Mouse (Mus musculus) liver, embryonic 14.5 days (tissue): Measurements from ENCODE around the gene Zbtb7b. TPM values are rescaled to one million over a fixed set of nuclear protein-coding genes. Genes with fewer than 3 reads are reported as not detected.

ENCODE experiments used
- ATAC-seq: fragments of 200-750 bp; cut with Nextera tagmentation; 2 replicates; pipeline ENCODE4 v1.8.0; 2017; ENCODE audit warnings: moderate number of reproducible peaks, mild to moderate bottlenecking, moderate library complexity; ENCODE audit not compliant: insufficient read depth
- DNase-seq, 3 experiments: peaks; one replicate each; pipeline ENCODE4 v3.0.0-alpha.2; 2012 to 2013; ENCODE audit warnings: low read depth in 3 of 3, low spot score in 3 of 3
- H3K27ac ChIP-seq: fragments of 300-500 bp; sonication (generic); 2 replicates; pipeline ENCODE4 v1.5.1; 2014; ENCODE audit warnings: moderate library complexity, mild to moderate bottlenecking, control low read depth, inconsistent platforms
- H3K27me3 ChIP-seq: fragments of 300-500 bp; sonication (generic); 2 replicates; pipeline ENCODE4 v1.6.1; 2014; ENCODE audit warnings: mild to moderate bottlenecking, low read length, moderate library complexity; ENCODE audit not compliant: control insufficient read depth, insufficient read depth
- H3K36me3 ChIP-seq: fragments of 300-500 bp; sonication (generic); replicated peaks from 2 replicates; pipeline ENCODE4 v1.6.1; 2014; ENCODE audit warnings: low read depth; ENCODE audit not compliant: control insufficient read depth, insufficient read depth
- H3K4me1 ChIP-seq, 2 experiments: fragments of 200-500 bp in 1 of 2; fragments of 300-500 bp in 1 of 2; sonication (generic) in 1 of 2; replicated peaks; 2 replicates each; pipeline ENCODE4 v1.6.1; 2012 to 2014; ENCODE audit warnings: antibody characterized with exemption in 1 of 2, inconsistent platforms in 1 of 2, low read length in 1 of 2; ENCODE audit not compliant: control insufficient read depth in 2 of 2, insufficient read depth in 2 of 2
- H3K4me2 ChIP-seq: fragments of 300-500 bp; sonication (generic); 2 replicates; pipeline ENCODE4 v1.6.1; 2014; ENCODE audit warnings: low read depth, mild to moderate bottlenecking, control low read depth, moderate library complexity
- H3K4me3 ChIP-seq, 2 experiments: fragments of 200-500 bp in 1 of 2; fragments of 300-500 bp in 1 of 2; sonication (generic) in 1 of 2; 2 replicates each; pipeline ENCODE4 v1.5.1; 2012 to 2014; ENCODE audit warnings: low read depth in 2 of 2, low read length in 2 of 2, mild to moderate bottlenecking in 2 of 2, control low read depth in 1 of 2, inconsistent platforms in 1 of 2, moderate library complexity in 1 of 2; ENCODE audit not compliant: insufficient read depth in 1 of 2
- H3K9ac ChIP-seq: fragments of 300-500 bp; sonication (generic); replicated peaks from 2 replicates; pipeline ENCODE4 v1.6.1; 2014; ENCODE audit warnings: mild to moderate bottlenecking, control low read depth, moderate library complexity
- H3K9me3 ChIP-seq: fragments of 300-500 bp; sonication (generic); 2 replicates; pipeline ENCODE4 v1.6.1; 2016; ENCODE audit warnings: low read length, mixed read lengths; ENCODE audit not compliant: control insufficient read depth
- CTCF ChIP-seq: IDR thresholded peaks from 2 replicates; pipeline ENCODE4 v1.5.1; 2016; ENCODE audit warnings: antibody characterized with exemption, low read depth, control low read depth
- EP300 ChIP-seq: IDR thresholded peaks from 2 replicates; pipeline ENCODE4 v1.6.1; 2016; ENCODE audit warnings: antibody characterized with exemption, low read depth
- WGBS: fragments of 180-500 bp; shearing (Covaris S2); extraction: QIAGEN DNeasy Blood & Tissue Kit; methylation state at CpG from one replicate; pipeline ENCODE4 v1.1.7; 2014; ENCODE audit not compliant: insufficient replicate concordance; 5-methylcytosine and 5-hydroxymethylcytosine counted together
- polyA plus RNA-seq, 2 experiments: library from polyadenylated mRNA; depleted of rRNA in 1 of 2; stranded (reverse) in 1 of 2; unstranded in 1 of 2; fragments of >200 nt; fragmentation: Nextera tagmentation in 1 of 2; extraction: Ambion mirVana in 1 of 2; gene quantifications; 2 replicates each; pipeline versions ENCODE4 v1.2.1 to v1.2.3; 2012 to 2014

The Zbtb7b gene
- polyA plus RNA-seq, 2 experiments = 0.95 to 6.9 TPM

DNA sequence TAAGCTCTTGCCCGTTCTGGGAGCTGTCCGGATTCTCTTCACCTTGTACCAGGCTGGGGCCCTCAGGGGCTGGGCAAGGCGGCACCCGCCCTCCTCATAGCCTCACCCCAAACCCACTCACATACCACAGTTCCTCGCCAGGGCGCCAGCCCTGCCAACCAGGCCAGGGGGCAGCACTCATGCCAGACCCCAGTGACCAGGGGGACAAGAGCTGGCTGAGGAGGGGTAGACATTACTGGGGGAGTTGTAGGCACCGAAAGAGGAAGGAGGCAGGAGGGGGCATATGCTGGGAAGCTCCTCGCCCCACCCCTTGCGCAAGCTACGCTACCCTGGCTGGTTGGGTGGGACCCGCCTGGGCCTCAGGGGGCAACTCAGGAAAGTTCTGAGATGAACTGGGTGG lies 6.9 kb downstream of the Zbtb7b start:
- Histone ChIP-seq H3K4me3 (no peak overlapping the region), H3K9me3 (no peaks in the 10 kb centered on the region), H3K9ac (no peak overlapping the region), H3K27me3 (peaks cover 13% of the 10 kb centered on the region), H3K36me3 (no peaks in the 10 kb centered on the region), H3K4me2 (no peak overlapping the region), H3K4me1 (peaks cover 0 to 12% of the 10 kb centered on the region in 2 experiments; a peak in 2 of 4 replicates), H3K27ac (no peak overlapping the region)
- WGBS = 55% methylated on average over 11 of the region's 11 CpGs
- no peak for TF ChIP-seq EP300
- no peak for TF ChIP-seq CTCF
- DNase-seq = no peak
- no peak for ATAC-seq

DNA sequence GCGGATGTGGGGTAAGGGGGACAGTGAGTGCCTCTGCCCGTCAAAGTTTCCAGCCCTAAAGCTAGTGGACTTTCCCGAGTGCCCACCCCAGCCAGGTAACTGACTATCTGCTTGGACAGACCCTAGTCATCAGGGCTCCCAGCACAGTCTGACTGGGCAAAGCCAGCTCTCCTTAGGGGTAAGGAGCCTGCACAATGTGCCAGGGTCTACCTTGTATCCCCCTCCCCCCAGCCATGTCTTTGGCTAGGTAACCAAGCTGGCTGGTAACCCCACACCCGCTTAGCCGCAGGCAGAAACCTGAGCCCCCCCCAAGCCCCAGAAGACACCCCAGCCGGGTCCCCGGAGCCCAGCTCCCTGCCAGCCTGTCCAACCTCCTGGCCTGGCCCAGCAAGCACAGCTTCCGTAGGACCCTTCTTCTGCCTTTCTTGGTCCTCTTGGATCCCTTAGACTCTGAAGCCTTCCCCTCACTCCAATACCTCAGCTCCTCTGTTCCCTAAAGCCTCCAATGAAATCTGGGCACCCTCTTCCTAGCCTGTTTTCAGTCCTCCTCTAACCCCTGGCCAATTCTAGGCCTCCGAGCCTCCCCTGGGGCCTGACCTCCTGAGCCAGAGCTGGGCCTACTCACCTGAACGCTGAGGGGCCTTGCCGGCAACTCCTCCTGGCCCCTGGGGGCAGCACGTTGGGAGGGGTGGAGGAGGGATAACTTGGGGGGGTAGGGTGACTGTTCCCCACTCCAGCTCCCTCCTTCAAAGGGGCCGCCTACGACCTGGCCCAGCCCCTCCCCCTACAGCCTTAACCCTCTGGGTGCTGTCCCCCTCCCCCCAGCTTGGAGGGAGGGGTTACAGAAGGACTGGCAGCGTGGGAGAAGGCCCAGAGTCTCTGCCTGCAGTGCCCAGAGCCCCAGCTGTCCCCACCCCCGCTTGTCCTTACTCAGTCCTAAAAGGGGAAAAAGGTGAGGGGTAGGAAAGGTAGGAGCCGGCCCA lies 7.8 kb downstream of the Zbtb7b start:
- ATAC-seq = no peak
- TF ChIP-seq CTCF = no peak
- TF ChIP-seq EP300 = no peak
- DNase-seq = no peak
- Histone ChIP-seq H3K9ac (no peak overlapping the region), H3K36me3 (no peaks in the 10 kb centered on the region), H3K27me3 (peaks cover 4% of the 10 kb centered on the region), H3K4me1 (peaks cover 0 to 12% of the 10 kb centered on the region in 2 experiments; a peak in 2 of 4 replicates), H3K27ac (no peak overlapping the region), H3K4me2 (no peak overlapping the region), H3K9me3 (no peaks in the 10 kb centered on the region), H3K4me3 (no peak overlapping the region)
- 65% methylated on average over 17 of the region's 17 CpGs for WGBS

DNA sequence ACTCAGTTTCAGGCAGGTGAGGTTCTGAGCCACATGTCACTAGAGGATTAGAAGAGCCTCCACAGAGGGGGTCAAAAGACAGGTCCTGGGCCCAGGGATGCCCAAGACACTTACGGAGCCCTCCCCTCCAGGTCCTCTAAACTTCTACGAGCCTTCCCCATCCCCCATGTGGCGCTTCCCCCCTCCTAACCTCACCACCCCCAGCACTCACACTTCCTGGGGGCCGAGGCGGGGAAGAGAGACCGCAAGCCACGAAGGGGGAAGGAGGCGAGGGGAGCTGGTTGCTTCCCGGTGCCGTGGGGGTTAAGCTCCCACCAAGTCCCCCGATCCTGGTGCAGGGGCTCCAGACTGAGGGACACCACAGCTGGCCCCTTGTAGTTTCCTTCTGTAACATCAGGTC lies 9.1 kb downstream of the Zbtb7b start:
- H3K36me3 ChIP-seq = no peaks in the 10 kb centered on the region
- H3K4me2 ChIP-seq = no peak overlapping the region
- H3K27ac ChIP-seq = no peak overlapping the region
- peaks cover 0 to 12% of the 10 kb centered on the region in 2 experiments; a peak in 2 of 4 replicates for H3K4me1 ChIP-seq
- H3K27me3 ChIP-seq = no peaks in the 10 kb centered on the region
- no peak for DNase-seq
- no peak for TF ChIP-seq EP300
- no peak overlapping the region for H3K9ac ChIP-seq
- no peak overlapping the region for H3K4me3 ChIP-seq
- no peaks in the 10 kb centered on the region for H3K9me3 ChIP-seq
- 17% methylated on average over 10 of the region's 11 CpGs for WGBS
- ATAC-seq = no peak

DNA sequence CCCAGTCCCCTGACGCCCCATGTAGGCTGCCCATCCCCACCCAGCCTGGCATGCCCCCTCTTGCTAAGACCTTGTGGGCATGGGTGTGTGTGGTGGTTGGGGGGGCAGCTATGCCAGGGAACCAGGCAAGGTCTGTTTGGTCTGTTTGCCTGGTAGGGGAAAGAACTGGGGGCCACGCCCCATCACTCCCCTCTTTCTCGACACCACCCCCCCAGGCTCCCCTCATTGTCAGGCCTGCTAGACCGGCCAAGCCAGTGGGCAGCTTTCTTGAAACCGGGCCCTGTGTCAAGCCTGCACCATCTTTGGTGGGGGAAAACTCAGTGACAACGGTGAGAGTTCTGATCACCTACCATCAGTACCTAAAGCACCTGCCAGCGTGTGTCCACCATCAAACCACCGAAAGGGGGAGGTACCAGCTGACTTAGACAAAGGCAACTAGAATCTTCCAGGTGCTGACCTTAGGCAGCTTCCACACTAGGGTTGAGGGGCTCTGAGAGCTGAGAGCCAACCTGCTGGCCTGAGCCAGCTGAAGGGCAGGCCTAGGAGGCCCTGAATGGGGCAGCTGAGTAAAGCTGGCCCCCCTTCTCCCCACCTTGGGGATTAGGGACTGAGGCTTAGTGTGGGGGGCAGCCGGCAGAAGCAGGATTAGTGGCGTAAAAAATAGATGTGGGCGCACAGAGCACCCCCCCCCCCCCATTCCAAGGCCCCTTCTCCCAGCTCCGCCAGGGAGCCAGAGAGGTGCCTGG lies 10.1 kb downstream of the Zbtb7b start:
- Histone ChIP-seq H3K4me3 (no peak overlapping the region), H3K27me3 (no peaks in the 10 kb centered on the region), H3K36me3 (no peaks in the 10 kb centered on the region), H3K9ac (no peak overlapping the region), H3K27ac (no peak overlapping the region), H3K4me2 (no peak overlapping the region; the same call in 1 of the 2 replicates), H3K4me1 (peaks cover 0 to 11% of the 10 kb centered on the region in 2 experiments; a peak in 2 of 4 replicates), H3K9me3 (no peaks in the 10 kb centered on the region)
- ATAC-seq (no peak), DNase-seq (no peak)
- 70% methylated on average over 12 of the region's 12 CpGs for WGBS
- no peak for TF ChIP-seq CTCF
- no peak for TF ChIP-seq EP300
